Comparison of ENCODE assay signal across 9 mouse cellular contexts in genomic region chr17:29636118-29636517, GRCm38 (mm10). TPM values are rescaled to one million over a fixed set of nuclear protein-coding genes. Genes with fewer than 3 reads are reported as not detected.
DNase-seq lines count a peak whose midpoint lies in the region; ATAC-seq and TF ChIP-seq lines count a peak whose summit lies in the region.
"Had no signal": no experiment of that assay in that cellular context is flagged by ENCODE, and none has a peak within 500 bp of the region (broad histone marks: within the 10 kb centered on the region; RNA-seq: fewer than 3 reads in every experiment).

No protein-coding gene starts in this region.

- no peaks in the 10 kb centered on the region for H3K27me3 ChIP-seq in G1E (ENCODE audit: insufficient read depth, low read length)
- H3K27me3 ChIP-seq in liver, postnatal 0 days (ENCODE audit: insufficient read depth, low read length), result no peaks in the 10 kb centered on the region
- H3K27me3 ChIP-seq in midbrain, embryonic 10.5 days (ENCODE audit: low read depth, poor library complexity, severe bottlenecking), result no peaks in the 10 kb centered on the region
- H3K27me3 ChIP-seq: stomach, embryonic 15.5 days had no signal

- H3K4me2 ChIP-seq in liver, postnatal 0 days (ENCODE audit: low read depth, low read length), result no peak overlapping the region
- H3K4me2 ChIP-seq: stomach, embryonic 15.5 days had no signal

- peak; percentile 21; the same call in 1 of the 2 replicates for TF ChIP-seq CTCF in G1E (IDR thresholded peaks at IDR 0.05; ENCODE audit: low read depth, low read length)
- TF ChIP-seq CTCF in liver, postnatal 0 days (IDR thresholded peaks at IDR 0.05; ENCODE audit: low read depth), result peak; percentile 80

- no peak overlapping the region for H3K4me3 ChIP-seq in G1E (ENCODE audit: low read depth, low read length)
- H3K4me3 ChIP-seq in liver, postnatal 0 days (ENCODE audit: low read depth, low read length), result no peak overlapping the region
- H3K4me3 ChIP-seq in midbrain, embryonic 10.5 days, result no peak overlapping the region
- H3K4me3 ChIP-seq: stomach, embryonic 15.5 days had no signal

- H3K27ac ChIP-seq in liver, postnatal 0 days (ENCODE audit: low read depth), result peak overlapping the region; percentile 44; the same call in 1 of the 2 replicates
- H3K27ac ChIP-seq in midbrain, embryonic 10.5 days (replicated peaks), result no peak overlapping the region
- H3K27ac ChIP-seq: stomach, embryonic 15.5 days had no signal

- 63% methylated on average over 5 of the region's 5 CpGs for WGBS in liver, postnatal 0 days (ENCODE audit: insufficient replicate concordance)
- 77% methylated on average over 5 of the region's 5 CpGs for WGBS in midbrain, embryonic 10.5 days

- no peak overlapping the region for H3K9ac ChIP-seq in liver, postnatal 0 days (replicated peaks)
- H3K9ac ChIP-seq: stomach, embryonic 15.5 days had no signal

- no peak for TF ChIP-seq EP300 in liver, postnatal 0 days (IDR thresholded peaks at IDR 0.05; ENCODE audit: low read depth)

- peaks cover 95% of the 10 kb centered on the region for H3K36me3 ChIP-seq in G1E (replicated peaks)
- H3K36me3 ChIP-seq in liver, postnatal 0 days (replicated peaks; ENCODE audit: insufficient read depth, low read length), result peaks cover 80% of the 10 kb centered on the region
- peaks cover 99% of the 10 kb centered on the region for H3K36me3 ChIP-seq in midbrain, embryonic 10.5 days

- peak; percentile 46 for DNase-seq in CD4-positive, CD25-positive, alpha-beta regulatory T cell, adult 2 months (ENCODE audit: low read depth, low spot score)
- DNase-seq in kidney, postnatal 10 days, result peak; percentile 60
- DNase-seq in kidney, adult 9 months, result no peak
- peak; percentile 48 for DNase-seq in G1E (ENCODE audit: low spot score)
- peak; percentile 59 for DNase-seq in cerebellum, adult 9-11 months
- DNase-seq in liver, postnatal 0 days, result peak; percentile 55
- DNase-seq in midbrain, embryonic 10.5 days (ENCODE audit: low spot score), result no peak

- ATAC-seq in CD4-positive, CD25-positive, alpha-beta regulatory T cell, adult 4 months, result no peak
- ATAC-seq in G1E (ENCODE audit: extremely low read depth, insufficient number of reproducible peaks, low FRiP score, poor library complexity, severe bottlenecking), result no peak
- no peak for ATAC-seq in liver, postnatal 0 days

- no peaks in the 10 kb centered on the region for H3K9me3 ChIP-seq in G1E (replicated peaks)
- H3K9me3 ChIP-seq in liver, postnatal 0 days (ENCODE audit: low read length), result no peaks in the 10 kb centered on the region
- no peaks in the 10 kb centered on the region for H3K9me3 ChIP-seq in midbrain, embryonic 10.5 days (replicated peaks)
- H3K9me3 ChIP-seq: stomach, embryonic 15.5 days had no signal

- H3K4me1 ChIP-seq in G1E (ENCODE audit: insufficient read depth, low read depth, low read length), result peaks cover 45% of the 10 kb centered on the region
- peaks cover 15% of the 10 kb centered on the region for H3K4me1 ChIP-seq in liver, postnatal 0 days (ENCODE audit: insufficient read depth)
- no peaks in the 10 kb centered on the region for H3K4me1 ChIP-seq in midbrain, embryonic 10.5 days
- H3K4me1 ChIP-seq: stomach, embryonic 15.5 days had no signal

RNA-seq across cellular contexts. Expression of gene Gm28043, which starts 21.4 kb away (rescaled TPM):
- 1 to 10 TPM; 4.6 to 4.8 TPM for polyA plus RNA-seq in CD4-positive, CD25-positive, alpha-beta regulatory T cell, adult 4 months (2017; shearing (Covaris generic))
- total RNA-seq in G1E (2014; fragmentation: Nextera tagmentation) (4.2 and 4.8 TPM in 2 replicates), G1E (2017) (9.2 and 11.6 TPM in 2 replicates)
- polyA plus RNA-seq in G1E (2012), result 0.21 and 0.29 TPM in 2 replicates
- polyA plus RNA-seq in liver, postnatal 0 days (2015; fragmentation: Nextera tagmentation; extraction: Ambion mirVana), result 0.49 and 0.69 TPM in 2 replicates
- polyA plus RNA-seq in midbrain, embryonic 10.5 days (2016; fragmentation: Nextera tagmentation; extraction: Ambion mirVana), result 2.4 and 3.0 TPM in 2 replicates

RNA-seq across cellular contexts. Expression of gene Rnf8, which starts 21.5 kb away (rescaled TPM):
- 10 to 100 TPM; 18.9 to 23.2 TPM for polyA plus RNA-seq in CD4-positive, CD25-positive, alpha-beta regulatory T cell, adult 4 months (2017; shearing (Covaris generic))
- total RNA-seq in G1E (2014; fragmentation: Nextera tagmentation) (26.2 and 35.4 TPM in 2 replicates), G1E (2017) (29.0 and 37.3 TPM in 2 replicates)
- polyA plus RNA-seq in G1E (2012), result 28.1 and 29.3 TPM in 2 replicates
- 20.9 and 22.3 TPM in 2 replicates for polyA plus RNA-seq in liver, postnatal 0 days (2015; fragmentation: Nextera tagmentation; extraction: Ambion mirVana)
- 113 and 116 TPM in 2 replicates for polyA plus RNA-seq in midbrain, embryonic 10.5 days (2016; fragmentation: Nextera tagmentation; extraction: Ambion mirVana)

RNA-seq across cellular contexts. Expression of gene Cmtr1, which starts 24.3 kb away (rescaled TPM):
- polyA plus RNA-seq in CD4-positive, CD25-positive, alpha-beta regulatory T cell, adult 4 months (2017; shearing (Covaris generic)), result 100 to 1,000 TPM in 1 of 2 experiments, 10 to 100 TPM in 1; 90.3 to 221 TPM
- total RNA-seq in G1E (2014; fragmentation: Nextera tagmentation) (82.7 and 101 TPM in 2 replicates), G1E (2017) (155 and 182 TPM in 2 replicates)
- 86.7 and 103 TPM in 2 replicates for polyA plus RNA-seq in G1E (2012)
- 52.8 and 57.2 TPM in 2 replicates for polyA plus RNA-seq in liver, postnatal 0 days (2015; fragmentation: Nextera tagmentation; extraction: Ambion mirVana)
- polyA plus RNA-seq in midbrain, embryonic 10.5 days (2016; fragmentation: Nextera tagmentation; extraction: Ambion mirVana), result 126 and 137 TPM in 2 replicates

Comparison
In these comparisons a context has a peak if more than half of its experiments do, and no peak if none do; other contexts are left out.
1. DNase-seq: peak in CD4-positive, CD25-positive, alpha-beta regulatory T cell, adult 2 months (single experiment), kidney, postnatal 10 days (single experiment), G1E (single experiment), cerebellum, adult 9-11 months (single experiment) and liver, postnatal 0 days (single experiment); none in kidney, adult 9 months (single experiment) and midbrain, embryonic 10.5 days (single experiment).